Mouse (Mus musculus) cerebellum, adult 8-10 months (tissue): ENCODE data around the gene Stk38.
"Not testable (repeated sequence)": the region's sequence is repeated elsewhere in the genome, so short reads cannot be mapped to it uniquely, and the experiment has no call there.

ENCODE experiments used
- DNase-seq: peaks from one replicate; pipeline ENCODE4 v3.0.0; 2022

Gene Stk38

DNA sequence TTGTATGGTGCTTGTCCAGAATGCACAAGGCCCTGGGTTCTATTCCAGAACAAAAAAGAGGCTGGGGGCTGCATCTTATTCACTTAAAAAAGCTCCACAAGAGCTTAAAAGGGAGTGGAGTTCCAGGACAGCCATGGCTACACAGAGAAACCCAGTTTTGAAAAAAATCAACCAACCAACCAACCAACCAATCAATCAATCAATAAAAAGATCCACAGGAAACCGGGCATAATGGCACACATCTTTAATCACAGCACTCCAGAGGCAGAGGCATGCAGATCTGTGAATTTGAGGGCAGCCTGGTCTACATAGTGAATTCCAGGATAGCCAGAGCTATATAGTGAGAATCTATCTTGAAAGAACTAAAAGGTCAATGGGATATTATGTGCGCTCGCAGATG, 2.8 kb downstream of the Stk38 start:
- DNase-seq: no peak

DNA sequence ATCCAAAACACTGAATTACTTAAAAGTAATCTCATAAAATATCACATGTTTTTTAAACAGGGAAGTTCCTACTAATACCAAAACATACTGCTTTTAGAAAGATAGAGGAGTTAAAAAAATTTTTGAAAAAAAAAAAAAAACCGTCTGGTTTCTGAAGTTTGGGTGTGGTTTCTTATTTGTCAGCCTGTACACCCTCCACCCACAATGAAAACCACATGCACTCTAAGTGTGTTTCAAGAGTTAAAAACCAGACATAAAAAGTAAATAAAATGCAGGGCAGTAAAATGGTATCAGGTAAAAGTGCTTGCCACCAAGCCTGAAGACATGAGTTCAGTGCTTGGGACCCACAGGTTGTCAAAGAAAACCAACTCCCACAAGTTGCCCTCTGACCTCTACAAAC, 4.1 kb downstream of the Stk38 start:
- no peak for DNase-seq

DNA sequence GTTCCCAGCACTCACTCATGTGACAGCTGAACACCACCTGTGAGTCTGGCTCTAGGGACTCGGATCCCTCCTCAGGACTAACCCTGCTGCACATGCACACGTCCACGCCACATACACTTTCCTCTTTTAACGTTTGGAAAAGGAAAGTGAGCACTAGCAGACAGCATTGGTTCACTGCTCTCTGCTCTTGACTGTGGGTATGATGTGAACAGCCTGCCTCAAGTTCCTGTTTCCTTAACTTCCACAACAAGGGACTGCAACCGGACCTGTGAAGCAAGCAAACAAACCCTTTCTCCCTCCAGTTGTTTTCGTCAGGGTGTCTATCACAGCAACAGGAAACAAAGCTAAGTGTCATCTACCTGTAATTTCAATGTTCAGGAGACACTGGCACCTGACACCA, 7.3 kb downstream of the Stk38 start:
- DNase-seq: no peak

DNA sequence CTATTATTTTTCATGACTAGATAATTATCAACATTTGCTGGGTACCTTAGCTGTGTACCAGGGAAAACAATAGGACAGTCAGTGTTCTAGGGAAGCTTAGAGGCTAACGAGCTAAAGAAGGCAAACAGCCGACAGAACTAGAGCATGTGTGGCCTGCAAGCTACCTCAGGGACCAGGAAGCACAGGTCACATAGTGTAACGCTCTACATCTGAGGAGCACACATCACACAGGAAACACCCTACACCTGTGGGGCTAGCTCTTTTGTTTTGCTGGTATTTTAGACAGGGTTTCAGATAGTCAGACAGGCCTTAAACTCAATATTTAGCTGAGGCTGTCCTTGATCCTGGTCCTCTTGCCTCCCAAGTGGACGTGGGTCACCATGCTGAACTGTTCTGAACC, 13.2 kb downstream of the Stk38 start:
- DNase-seq: no peak

DNA sequence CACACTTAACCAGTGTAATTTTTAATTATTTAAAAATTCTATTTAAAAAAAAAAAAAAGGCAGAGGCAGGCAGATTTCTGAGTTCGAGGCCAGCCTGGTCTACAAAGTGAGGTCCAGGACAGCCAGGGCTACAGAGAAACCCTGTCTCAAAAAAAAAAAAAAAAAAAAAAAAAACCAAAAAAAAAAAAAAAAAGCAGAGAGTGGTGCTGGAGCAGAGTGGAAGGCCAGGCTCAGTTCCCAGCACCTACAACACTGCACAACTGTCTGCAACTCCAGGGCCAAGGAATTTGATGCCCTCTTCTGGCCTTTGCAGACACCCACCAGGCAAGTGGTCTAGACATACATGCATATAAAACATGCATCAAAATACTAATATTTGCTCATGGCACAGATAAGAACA, 14.8 kb downstream of the Stk38 start:
- DNase-seq: not testable (repeated sequence)

DNA sequence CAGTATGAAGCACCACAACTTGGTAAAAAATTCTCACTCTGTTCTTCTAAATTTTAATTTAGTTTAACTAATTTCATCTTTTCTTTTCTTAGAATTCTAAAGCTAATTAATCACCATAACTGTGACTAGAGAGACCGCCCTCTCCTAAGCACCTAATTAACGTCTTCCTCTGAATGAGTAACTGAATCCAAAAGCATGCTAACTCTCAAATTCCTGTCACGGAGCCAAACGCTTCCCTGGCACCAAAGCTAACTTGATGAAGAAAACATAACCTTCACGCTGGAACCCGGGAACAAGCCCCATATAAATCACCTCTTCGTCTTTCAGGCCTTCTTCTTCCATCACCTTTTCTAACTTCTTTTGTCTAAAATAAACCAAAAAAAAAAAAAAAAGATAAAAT, 15.7 kb downstream of the Stk38 start:
- DNase-seq: no peak

DNA sequence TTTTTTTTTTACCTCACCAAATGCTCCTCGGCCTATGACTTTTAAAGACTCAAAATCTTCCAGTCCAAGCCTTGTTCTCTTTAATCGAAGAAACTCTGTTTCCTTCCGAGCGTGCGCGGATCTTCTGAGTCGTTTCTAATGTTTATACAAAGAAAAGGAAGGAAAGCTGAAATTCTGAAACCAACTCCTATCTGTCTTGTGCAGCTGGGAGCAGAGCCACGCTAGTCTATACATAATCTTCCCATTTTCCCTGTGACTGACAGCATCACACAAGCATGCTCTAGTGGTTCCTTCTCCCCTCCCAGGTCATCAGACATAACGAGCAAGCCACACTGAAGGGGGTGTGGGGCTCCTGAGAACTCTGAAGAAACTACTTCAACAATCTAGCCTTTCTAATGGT, 16.5 kb downstream of the Stk38 start:
- no peak for DNase-seq

DNA sequence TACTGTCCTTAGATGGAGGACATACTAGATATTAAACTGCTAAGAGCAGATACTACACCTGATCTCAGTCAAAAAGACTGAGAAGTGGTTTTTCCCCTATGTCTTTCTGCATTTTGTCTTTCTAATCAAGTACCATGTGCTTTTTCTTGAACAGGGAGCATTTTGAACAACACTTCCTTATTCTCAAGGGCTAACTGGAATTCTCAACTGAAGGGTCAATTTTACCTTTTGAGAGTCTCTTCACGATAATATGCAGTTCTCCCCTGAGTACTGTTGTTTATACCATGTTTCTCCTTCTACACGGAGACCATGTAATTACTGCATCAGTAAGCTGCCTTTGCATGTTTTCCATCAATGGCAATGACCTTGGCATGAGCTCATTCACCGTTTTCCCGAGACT, 17.7 kb downstream of the Stk38 start:
- no peak for DNase-seq

DNA sequence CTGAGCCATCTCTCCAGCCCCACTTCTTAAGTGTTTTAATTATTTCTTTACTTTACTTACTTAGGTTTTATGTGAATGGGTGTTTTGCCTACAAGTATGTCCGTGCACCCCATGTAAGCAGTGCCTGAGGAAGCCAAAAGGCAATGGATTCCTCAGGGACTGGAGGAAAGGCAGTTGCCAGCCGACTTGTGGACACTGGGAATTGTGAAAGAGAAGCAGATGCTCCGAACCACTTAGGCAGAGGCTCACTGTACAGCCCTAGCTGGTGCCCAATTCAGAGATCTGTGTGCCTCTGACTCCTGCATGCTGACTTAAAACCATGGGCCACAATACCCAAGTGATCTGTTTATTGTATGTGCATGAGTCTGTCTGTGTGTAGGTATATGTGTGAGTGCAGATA, 18.8 kb downstream of the Stk38 start:
- no peak for DNase-seq

DNA sequence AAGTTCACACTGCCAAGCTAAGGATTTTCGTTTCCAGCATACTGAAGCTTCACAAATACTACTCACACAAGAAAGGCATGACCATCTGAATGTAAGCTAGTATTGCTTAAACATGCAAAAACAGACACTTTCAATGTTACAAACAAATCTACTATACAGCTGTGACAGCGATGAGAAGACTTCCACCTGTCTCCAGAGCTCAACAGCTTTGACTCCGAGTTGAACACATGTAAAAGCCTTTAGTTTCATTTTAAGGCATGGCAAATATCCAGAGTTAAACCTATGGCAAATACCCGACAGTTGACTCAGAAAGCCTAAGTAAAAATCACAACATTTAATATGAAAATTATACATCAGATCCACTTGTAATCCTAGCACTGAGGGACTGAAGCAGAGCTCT, 19.5 kb downstream of the Stk38 start:
- DNase-seq: no peak

DNA sequence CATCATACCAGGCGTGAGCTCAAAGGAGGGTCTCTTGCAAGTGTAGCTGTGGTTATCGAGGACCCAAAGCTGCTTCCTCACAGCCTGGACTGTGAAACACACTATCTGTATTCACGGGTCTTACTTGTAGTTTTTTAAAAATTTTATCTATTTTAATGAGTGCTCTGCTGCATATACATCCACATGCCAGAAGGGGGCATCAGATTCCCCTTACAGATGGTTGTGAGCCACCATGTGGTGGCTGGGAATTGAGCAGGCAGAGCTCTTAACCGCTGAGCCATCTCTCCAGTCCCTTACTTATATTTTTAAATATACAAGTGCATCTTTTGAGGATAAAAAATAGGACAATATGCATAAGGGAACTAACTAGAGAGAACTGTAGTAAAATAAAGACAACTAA, 20.1 kb downstream of the Stk38 start:
- DNase-seq: peak; percentile 30

DNA sequence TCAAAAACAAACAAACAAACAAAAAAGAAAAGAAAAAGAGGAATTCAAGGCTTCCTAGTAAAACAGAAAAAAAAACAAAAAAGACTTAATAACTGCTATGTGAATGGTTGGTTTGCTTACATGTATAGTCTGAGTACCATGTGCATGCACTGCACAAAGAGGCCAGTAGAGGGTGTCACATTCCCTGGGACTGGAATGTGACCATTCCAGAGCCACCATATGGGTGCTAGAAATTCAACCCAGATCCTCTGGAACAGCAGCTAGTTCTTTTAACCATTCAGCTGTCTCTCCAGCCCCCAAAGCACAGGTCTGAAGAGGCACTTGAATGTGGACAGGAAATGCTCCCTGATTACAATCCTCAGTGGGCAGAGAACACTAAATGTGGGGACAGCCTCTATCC, 21.0 kb downstream of the Stk38 start:
- no peak for DNase-seq

DNA sequence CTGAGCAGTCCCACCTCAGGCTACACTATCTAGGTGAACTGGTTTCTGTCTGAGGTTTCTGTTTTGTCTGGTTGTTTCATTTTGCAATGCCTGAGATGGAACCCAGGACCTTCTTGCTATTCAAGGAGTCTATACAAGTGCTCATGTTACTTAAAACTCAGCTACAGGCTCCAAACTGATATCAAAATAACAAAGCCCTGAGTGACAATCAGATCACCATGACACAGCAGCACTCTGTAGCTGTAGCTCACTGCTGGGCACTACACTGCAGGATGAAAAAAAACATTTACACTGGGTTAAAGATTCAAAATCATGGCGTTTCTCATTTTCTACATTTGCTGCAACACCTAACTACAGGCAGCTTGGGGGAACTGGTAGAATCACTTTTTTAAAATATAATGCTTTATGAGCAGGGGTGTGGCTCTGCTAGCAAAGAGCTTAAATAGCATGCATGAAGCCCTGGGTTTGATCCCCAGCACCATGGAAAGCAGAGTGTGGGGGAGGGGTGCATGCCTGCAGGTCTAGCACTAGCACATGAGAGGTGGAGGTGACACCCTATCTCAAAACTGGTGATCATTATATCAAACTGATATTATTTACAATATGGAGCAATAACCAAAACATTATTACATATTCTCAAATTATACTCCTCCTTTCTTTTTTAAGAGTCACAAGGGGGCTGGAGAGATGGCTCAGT, 22.9 kb downstream of the Stk38 start:
- DNase-seq: no peak

DNA sequence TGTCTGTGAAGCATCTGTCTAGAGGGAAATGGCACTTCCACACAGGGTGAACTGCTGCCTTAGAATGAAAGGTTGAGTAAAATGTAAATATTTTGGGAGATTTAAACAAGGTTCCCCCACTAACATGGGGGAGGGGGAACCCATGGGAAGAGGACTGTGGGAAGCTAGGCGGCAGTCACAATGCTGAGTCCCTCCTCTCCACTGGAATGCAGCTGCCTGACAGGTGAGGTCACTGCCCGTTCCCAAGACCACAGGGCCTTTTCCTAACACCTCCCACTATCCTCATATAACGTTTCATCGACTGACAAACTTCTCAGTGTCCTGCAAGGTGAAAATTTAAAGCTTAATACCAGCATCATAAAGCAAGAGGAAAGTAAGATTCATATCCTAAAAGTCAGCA, 25.2 kb downstream of the Stk38 start:
- DNase-seq: no peak

DNA sequence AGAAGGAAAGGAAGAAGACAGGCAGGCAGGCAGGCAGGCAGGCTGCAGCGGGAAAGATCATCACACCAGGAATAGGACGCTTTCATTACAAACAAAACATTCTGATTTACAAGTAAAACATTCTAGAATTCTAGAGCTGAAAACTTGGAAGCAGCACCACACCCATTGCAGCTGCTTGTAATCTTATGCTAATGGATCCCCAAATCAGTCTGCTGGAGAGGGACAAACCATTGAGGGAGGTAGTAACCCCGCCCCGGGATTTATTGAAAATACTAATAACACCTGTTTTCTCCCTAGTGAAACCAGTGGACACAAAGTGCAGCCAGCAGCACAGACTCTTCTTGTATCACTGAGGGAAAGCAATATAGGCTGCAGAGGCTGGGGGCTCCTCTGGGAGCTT, 26.7 kb downstream of the Stk38 start:
- no peak for DNase-seq

DNA sequence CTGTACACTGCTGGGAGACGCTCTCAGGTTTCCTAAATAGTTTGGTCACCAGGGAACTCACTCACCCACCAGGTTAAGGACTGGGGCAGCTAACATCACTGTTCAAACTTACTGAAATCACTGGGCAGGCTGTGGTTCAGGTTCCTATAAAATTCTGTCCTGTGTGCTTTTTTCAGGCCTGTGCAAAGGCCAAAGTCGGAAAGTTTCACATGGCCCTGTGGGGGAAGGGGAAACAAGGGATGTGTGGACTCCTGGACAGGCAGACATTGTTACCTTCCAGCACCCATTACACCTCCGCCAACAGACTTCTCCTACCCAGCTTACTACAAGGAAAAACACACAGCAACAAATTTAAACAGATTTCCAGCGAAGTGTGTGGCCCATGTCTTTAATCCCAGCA, 28.7 kb downstream of the Stk38 start:
- no peak for DNase-seq

DNA sequence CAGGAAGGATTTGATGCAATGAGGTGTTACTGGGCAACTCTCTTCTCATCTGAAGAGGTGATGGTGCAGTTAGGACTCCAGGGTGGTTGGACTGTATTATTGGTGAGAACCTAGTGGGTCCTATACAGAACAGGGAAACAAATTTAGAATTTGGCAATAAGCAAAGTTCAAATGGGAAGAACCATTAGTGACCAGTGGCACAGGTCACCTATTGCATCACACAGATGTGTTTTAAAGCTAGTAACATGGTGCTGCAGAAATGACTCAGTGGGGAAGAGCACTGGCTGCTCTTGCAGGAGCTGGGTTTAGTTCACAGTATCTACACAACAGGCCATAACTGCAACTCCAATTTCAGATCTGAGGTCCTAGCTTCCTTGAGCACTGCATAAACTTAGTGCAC, 37.7 kb downstream of the Stk38 start:
- DNase-seq: no peak

DNA sequence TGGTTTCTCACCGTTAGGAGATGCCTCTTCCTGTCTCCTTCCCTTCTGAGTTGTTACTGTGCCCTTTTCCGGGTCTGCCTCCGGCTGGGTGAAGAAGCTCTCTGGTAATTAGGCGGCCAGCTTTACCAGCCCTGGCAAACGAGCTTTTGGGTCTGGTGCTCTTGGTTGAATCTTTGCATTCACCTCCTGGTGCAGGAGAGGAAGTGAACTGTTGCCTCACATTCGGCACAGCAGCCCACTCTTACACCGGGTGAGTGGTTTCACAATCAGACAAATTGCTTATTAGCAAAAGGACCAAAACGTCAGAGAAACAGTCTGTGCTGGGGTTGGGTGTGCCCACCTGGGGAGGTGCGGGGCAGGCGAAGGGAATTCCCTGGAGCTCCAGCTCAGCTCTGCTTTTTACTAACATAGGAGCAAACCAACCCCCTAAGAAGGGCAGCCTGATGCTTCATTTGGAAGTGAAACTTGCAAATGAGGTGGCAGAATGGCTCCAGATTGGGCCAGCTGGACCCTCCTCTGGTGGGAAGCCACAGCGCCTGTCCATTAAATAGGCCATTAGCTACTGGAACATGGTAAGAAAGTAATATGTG, 40.7 kb downstream of the Stk38 start:
- no peak for DNase-seq

DNA sequence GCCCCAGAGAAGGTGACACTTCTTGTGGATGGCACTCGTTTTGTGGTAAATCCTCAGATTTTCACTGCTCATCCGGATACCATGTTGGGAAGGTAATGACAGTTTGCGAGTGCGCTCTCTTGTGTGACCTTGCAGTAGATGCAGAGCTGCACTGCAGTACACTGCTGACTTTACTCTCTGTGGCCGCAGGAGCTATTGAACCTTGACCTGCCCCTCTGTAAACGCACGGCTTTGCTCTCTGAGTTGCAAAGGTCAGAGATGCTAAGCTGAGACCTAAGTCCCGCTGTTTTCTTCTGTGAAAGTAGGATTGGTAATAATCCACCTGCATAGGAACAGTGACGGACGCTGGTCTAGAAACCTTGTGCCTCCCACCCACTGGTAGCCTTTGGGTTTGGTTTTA, 46.2 kb downstream of the Stk38 start:
- no peak for DNase-seq

DNA sequence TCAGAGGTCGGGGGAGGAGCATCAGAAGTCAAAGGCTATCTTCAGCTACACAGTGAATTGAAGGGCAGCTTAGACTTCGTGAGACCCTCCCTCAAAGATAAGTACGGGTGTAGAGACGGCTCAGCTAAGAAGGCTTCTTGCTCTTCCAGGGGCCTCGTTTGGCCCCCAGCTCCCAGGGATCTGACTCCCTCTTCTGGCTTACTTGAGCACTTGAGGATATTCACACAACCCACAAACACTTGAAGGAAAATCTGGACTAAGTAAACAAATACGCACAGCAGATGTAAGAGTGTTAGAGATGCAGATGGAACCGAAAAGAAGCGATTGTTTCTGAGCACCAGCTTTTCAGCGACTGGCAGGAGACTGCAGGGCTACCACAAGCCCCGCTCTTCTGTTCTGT, 47.2 kb downstream of the Stk38 start:
- no peak for DNase-seq

DNA sequence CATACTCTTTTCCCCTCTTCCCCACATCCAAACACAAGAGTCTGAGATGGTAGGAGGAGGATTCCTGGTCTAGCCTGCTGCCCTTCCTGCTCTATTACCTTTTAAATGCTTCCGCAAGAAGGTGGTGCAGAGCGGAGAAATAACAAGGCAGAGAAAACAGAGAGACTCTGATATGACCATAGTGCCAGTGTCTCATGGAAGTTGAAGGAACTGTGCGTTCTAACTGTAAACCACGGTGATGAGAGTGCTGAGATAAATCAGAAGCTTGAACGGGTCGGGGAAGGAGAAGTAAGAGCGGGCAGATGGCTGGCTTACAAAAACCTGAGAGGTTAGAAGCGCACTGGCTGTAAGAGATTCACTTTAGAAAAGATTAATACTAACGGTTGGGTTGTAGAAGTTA, 53.4 kb downstream of the Stk38 start:
- DNase-seq: no peak

DNA sequence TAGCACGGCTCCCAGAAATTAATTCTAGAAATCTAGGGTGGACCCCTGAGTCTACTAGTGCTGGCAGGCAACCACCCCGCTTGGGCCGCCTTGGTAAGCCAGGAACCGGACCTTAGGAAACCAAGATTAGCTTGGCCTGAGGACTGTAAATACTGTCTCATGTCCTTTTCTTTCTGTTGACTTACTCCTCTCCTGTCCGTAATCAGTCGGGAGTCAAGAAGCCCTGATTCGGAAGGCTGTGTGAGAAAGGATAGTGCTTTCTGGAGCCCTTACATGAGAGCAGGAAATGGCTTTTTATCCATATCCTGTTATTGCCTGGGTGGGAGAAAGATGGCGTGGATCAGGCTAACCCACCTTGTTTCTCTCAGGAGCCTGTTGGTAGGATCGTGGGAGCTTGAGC, 54.5 kb downstream of the Stk38 start:
- no peak for DNase-seq

DNA sequence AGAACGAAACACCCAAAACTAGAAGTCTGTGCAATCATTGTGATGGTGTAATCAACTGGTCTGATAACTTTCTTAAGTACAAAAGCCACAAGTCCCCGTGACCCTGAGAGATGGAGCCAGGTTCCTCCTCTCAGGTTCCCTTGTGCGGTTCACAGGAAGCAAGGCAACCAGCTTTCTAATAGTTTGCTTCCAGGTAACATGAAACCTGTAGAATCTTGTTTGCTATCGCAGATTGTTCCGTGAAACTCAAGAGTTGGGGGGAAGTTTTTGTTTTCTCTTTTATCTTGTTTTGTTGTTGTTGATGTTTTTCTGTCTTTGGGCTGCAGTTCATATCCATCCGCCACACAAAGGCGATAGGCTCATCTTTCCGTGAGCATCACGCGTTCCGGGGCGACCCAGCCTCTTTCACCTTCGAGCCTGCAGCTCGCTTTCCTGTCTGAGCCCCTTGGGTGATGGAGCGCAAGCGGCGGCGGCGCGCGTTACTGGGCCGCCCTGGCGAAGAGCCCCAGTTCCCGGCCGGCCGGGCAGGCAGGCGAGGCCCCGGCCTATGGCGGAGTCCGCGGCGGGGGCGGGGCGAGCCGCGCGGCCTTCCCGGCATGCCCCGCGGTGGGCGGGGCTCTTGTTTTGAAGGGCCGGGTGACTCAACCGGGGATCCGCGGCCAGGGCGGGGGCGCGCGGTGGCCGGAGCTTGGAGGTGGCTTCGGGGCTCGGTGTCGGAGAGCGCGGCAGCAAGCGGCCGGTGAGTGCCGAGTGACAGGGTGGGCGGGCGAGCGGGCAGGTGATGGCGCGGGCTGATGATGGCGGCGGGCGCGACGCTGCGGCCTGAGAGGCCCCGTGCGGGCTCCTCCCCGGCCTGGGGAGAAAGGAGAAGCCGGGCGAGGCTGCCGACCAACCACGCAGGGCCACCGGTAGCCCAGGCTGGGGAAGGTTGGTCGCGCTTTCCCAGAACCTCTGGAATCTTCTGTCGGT, 55.7 kb downstream of the Stk38 start, which contains the start of gene Kctd20:
Kctd20 (plus strand) TSS at position 120 of the 969 bp plus-strand sequence.
- DNase-seq: peak; percentile 95

DNA sequence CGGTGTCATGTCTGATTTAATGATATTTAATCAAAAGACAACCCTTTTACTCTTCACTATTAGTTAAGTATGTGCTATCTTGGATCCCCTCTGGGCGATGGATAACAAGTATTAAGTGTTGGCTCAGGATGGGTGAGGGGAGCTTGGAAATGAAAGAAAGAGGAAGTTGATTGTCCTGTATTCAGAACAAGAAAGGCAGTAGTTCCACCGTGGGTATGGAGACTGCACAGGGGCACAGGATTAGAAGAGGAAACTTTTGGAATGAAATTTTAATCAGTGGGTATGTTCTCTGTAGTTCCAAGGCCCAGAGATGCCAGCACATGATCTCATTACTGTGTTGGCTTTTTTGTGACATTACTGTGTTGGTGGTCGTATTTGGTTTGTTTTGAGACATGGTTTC, 57.0 kb downstream of the Stk38 start:
- DNase-seq: no peak
